9 mouse cellular contexts compared by ENCODE assay signal in genomic region chr2:154420942-154421731, GRCm38 (mm10). TPM values are rescaled to one million over a fixed set of nuclear protein-coding genes. Genes with fewer than 3 reads are reported as not detected.
DNase-seq lines count a peak whose midpoint lies in the region; ATAC-seq lines count a peak whose summit lies in the region.
"Had no signal": no experiment of that assay in that cellular context is flagged by ENCODE, and none has a peak within 500 bp of the region (broad histone marks: within the 10 kb centered on the region; RNA-seq: fewer than 3 reads in every experiment).

No protein-coding gene starts in this region.

- DNase-seq in MN1 (ENCODE audit: low spot score): peak; percentile 57
- peak; percentile 58 for DNase-seq in cerebellum, adult 11 months
- DNase-seq in forebrain, embryonic 10.5 days (ENCODE audit: extremely low spot score, low spot score): peak; percentile 69
- DNase-seq in gastrocnemius, postnatal 14 days: no peak
- no peak for DNase-seq in ovary, postnatal 10 days (ENCODE audit: low spot score)
- DNase-seq in heart, postnatal 14 days: no peak
- DNase-seq: thymus, postnatal 14 days had no signal

- peaks cover 30% of the 10 kb centered on the region for H3K4me1 ChIP-seq in forebrain, embryonic 10.5 days
- peaks cover 26% of the 10 kb centered on the region for H3K4me1 ChIP-seq in midbrain, embryonic 12.5 days
- H3K4me1 ChIP-seq in heart, embryonic 12.5 days (replicated peaks): no peaks in the 10 kb centered on the region

- WGBS in forebrain, embryonic 10.5 days: 19% methylated on average over 7 of the region's 7 CpGs
- WGBS in midbrain, embryonic 12.5 days: 18% methylated on average over 7 of the region's 7 CpGs
- 47% methylated on average over 7 of the region's 7 CpGs for WGBS in heart, embryonic 12.5 days

- ATAC-seq in midbrain, embryonic 12.5 days (ENCODE audit: low FRiP score, low read depth): peak; percentile 85
- no peak for ATAC-seq in heart, embryonic 12.5 days (ENCODE audit: insufficient number of reproducible peaks, low FRiP score)

- intact Hi-C loops in gastrocnemius, postnatal 14 days (cut with DNase I; ENCODE audit: low total_unique reads): no loop called here
- intact Hi-C loops in heart, postnatal 14 days (cut with DNase I): no loop called here

- peak overlapping the region; percentile 82 for H3K27ac ChIP-seq in forebrain, embryonic 10.5 days
- peak overlapping the region; percentile 88 for H3K27ac ChIP-seq in midbrain, embryonic 12.5 days (replicated peaks)
- H3K27ac ChIP-seq in heart, embryonic 12.5 days (ENCODE audit: poor library complexity, severe bottlenecking): no peak overlapping the region

- H3K4me3 ChIP-seq in forebrain, embryonic 10.5 days: peak overlapping the region; percentile 0; the same call in 1 of the 2 replicates
- H3K4me3 ChIP-seq in midbrain, embryonic 12.5 days: no peak overlapping the region
- H3K4me3 ChIP-seq in heart, embryonic 12.5 days: no peak overlapping the region

- H3K36me3 ChIP-seq in forebrain, embryonic 10.5 days (replicated peaks): no peaks in the 10 kb centered on the region
- no peaks in the 10 kb centered on the region for H3K36me3 ChIP-seq in midbrain, embryonic 12.5 days
- H3K36me3 ChIP-seq in heart, embryonic 12.5 days: no peaks in the 10 kb centered on the region

- H3K9ac ChIP-seq in midbrain, embryonic 12.5 days (replicated peaks): no peak overlapping the region; the same call in 1 of the 2 replicates
- no peak overlapping the region for H3K9ac ChIP-seq in heart, embryonic 12.5 days

- H3K9me3 ChIP-seq in forebrain, embryonic 10.5 days: no peaks in the 10 kb centered on the region
- no peaks in the 10 kb centered on the region for H3K9me3 ChIP-seq in midbrain, embryonic 12.5 days
- 0 out of 2 replicates have a peak, but pooled peaks cover 3% of the 10 kb centered on the region for H3K9me3 ChIP-seq in heart, embryonic 12.5 days (replicated peaks)

- peaks cover 13% of the 10 kb centered on the region; the same call in 1 of the 2 replicates for H3K27me3 ChIP-seq in forebrain, embryonic 10.5 days (ENCODE audit: poor library complexity, severe bottlenecking)
- no peaks in the 10 kb centered on the region for H3K27me3 ChIP-seq in midbrain, embryonic 12.5 days
- H3K27me3 ChIP-seq in heart, embryonic 12.5 days (replicated peaks): no peaks in the 10 kb centered on the region

- H3K4me2 ChIP-seq in midbrain, embryonic 12.5 days (replicated peaks): peak overlapping the region; percentile 14; the same call in 1 of the 2 replicates
- no peak overlapping the region for H3K4me2 ChIP-seq in heart, embryonic 12.5 days

RNA-seq across cellular contexts. Expression of gene Snta1, which starts 13.2 kb away (rescaled TPM):
- polyA plus RNA-seq in forebrain, embryonic 10.5 days (2016; fragmentation: Nextera tagmentation; extraction: Ambion mirVana): 2.5 TPM in 2 replicates
- polyA plus RNA-seq in midbrain, embryonic 12.5 days (2016; fragmentation: Nextera tagmentation; extraction: Ambion mirVana): 7.1 and 8.6 TPM in 2 replicates
- 100 to 1,000 TPM; 146 to 210 TPM for total RNA-seq in gastrocnemius, postnatal 14 days (2021)
- polyA plus RNA-seq in heart, embryonic 12.5 days (2016; fragmentation: Nextera tagmentation; extraction: Ambion mirVana): 49.9 and 51.6 TPM in 2 replicates
- total RNA-seq in heart, postnatal 14 days (2021): 10 to 100 TPM; 91.4 to 98.7 TPM

RNA-seq across cellular contexts. Expression of gene Cbfa2t2, which starts 15.1 kb away (rescaled TPM):
- polyA plus RNA-seq in forebrain, embryonic 10.5 days (2016; fragmentation: Nextera tagmentation; extraction: Ambion mirVana): 57.4 and 59.3 TPM in 2 replicates
- polyA plus RNA-seq in midbrain, embryonic 12.5 days (2016; fragmentation: Nextera tagmentation; extraction: Ambion mirVana): 91.8 and 94.9 TPM in 2 replicates
- 10 to 100 TPM; 12.2 to 15.7 TPM for total RNA-seq in gastrocnemius, postnatal 14 days (2021)
- polyA plus RNA-seq in heart, embryonic 12.5 days (2016; fragmentation: Nextera tagmentation; extraction: Ambion mirVana): 37.6 and 38.8 TPM in 2 replicates
- 10 to 100 TPM; 21.4 to 21.7 TPM for total RNA-seq in heart, postnatal 14 days (2021)

RNA-seq across cellular contexts. Expression of gene Cdk5rap1, which starts 48.3 kb away (rescaled TPM):
- polyA plus RNA-seq in forebrain, embryonic 10.5 days (2016; fragmentation: Nextera tagmentation; extraction: Ambion mirVana): 13.0 and 14.9 TPM in 2 replicates
- 14.3 and 15.4 TPM in 2 replicates for polyA plus RNA-seq in midbrain, embryonic 12.5 days (2016; fragmentation: Nextera tagmentation; extraction: Ambion mirVana)
- 10 to 100 TPM in 1 of 2 experiments, 1 to 10 TPM in 1; 8.9 to 12.1 TPM for total RNA-seq in gastrocnemius, postnatal 14 days (2021)
- polyA plus RNA-seq in heart, embryonic 12.5 days (2016; fragmentation: Nextera tagmentation; extraction: Ambion mirVana): 13.6 and 15.4 TPM in 2 replicates
- 10 to 100 TPM; 19.0 to 19.2 TPM for total RNA-seq in heart, postnatal 14 days (2021)

Comparison
In these comparisons a context has a peak if more than half of its experiments do, and no peak if none do; other contexts are left out.
1. DNase-seq: peak in MN1 (single experiment), cerebellum, adult 11 months (single experiment) and forebrain, embryonic 10.5 days (single experiment); none in gastrocnemius, postnatal 14 days (single experiment), ovary, postnatal 10 days (single experiment) and heart, postnatal 14 days (0 of 2).